Mouse (Mus musculus): ENCODE data around the gene Gm49405. TPM values are rescaled to one million over a fixed set of nuclear protein-coding genes. Genes with fewer than 3 reads are reported as not detected.
"Not testable (repeated sequence)": the region's sequence is repeated elsewhere in the genome, so short reads cannot be mapped to it uniquely, and the experiment has no call there.

The Gm49405 gene
- total RNA-seq, 2 experiments from 2014 or later, result 0.57 to 1.9 TPM

GRCm38 (mm10) chr19:4012432-4013022, 12.1 kb downstream of the Gm49405 start, which contains the start of gene Ndufv1:
Gene Ndufv1, minus strand, starts transcription at chr19:4012806.
- ATAC-seq (replicated peaks; ENCODE audit: poor library complexity), result peak; percentile 96

GRCm38 (mm10) chr19:4013066-4013465, 12.6 kb downstream of the Gm49405 start:
- peak; percentile 10; the same call in 1 of the 2 replicates for ATAC-seq (replicated peaks; ENCODE audit: poor library complexity)

GRCm38 (mm10) chr19:4014802-4015201, 14.4 kb downstream of the Gm49405 start:
- ATAC-seq (replicated peaks; ENCODE audit: poor library complexity), result no peak

GRCm38 (mm10) chr19:4015635-4016034, 15.2 kb downstream of the Gm49405 start:
- ATAC-seq (replicated peaks; ENCODE audit: poor library complexity), result no peak

GRCm38 (mm10) chr19:4017921-4018587, 17.6 kb downstream of the Gm49405 start:
- no peak for ATAC-seq (replicated peaks; ENCODE audit: poor library complexity)

GRCm38 (mm10) chr19:4018743-4019583, 18.5 kb downstream of the Gm49405 start:
- peak; percentile 99 for ATAC-seq (replicated peaks; ENCODE audit: poor library complexity)

GRCm38 (mm10) chr19:4023185-4023584, 22.8 kb downstream of the Gm49405 start:
- ATAC-seq (replicated peaks; ENCODE audit: poor library complexity), result no peak

GRCm38 (mm10) chr19:4027576-4027975, 27.1 kb downstream of the Gm49405 start:
- no peak for ATAC-seq (replicated peaks; ENCODE audit: poor library complexity)

GRCm38 (mm10) chr19:4032668-4033067, 32.2 kb downstream of the Gm49405 start:
- ATAC-seq (replicated peaks; ENCODE audit: poor library complexity), result no peak

- ATAC-seq (replicated peaks; ENCODE audit: poor library complexity), result no peak
Measured at GRCm38 (mm10) chr19:4033298-4033697, 32.9 kb downstream of the Gm49405 start.

GRCm38 (mm10) chr19:4033742-4034141, 33.3 kb downstream of the Gm49405 start:
- ATAC-seq (replicated peaks; ENCODE audit: poor library complexity), result no peak

GRCm38 (mm10) chr19:4036327-4037045, 36.1 kb downstream of the Gm49405 start:
- ATAC-seq (replicated peaks; ENCODE audit: poor library complexity), result no peak

- ATAC-seq (replicated peaks; ENCODE audit: poor library complexity), result not testable (repeated sequence)
Measured at GRCm38 (mm10) chr19:4037154-4037787, 36.8 kb downstream of the Gm49405 start.

- ATAC-seq (replicated peaks; ENCODE audit: poor library complexity), result peak; percentile 99
Measured at GRCm38 (mm10) chr19:4037788-4038232, 37.4 kb downstream of the Gm49405 start, which contains the start of gene Gstp1. Gene Gstp1, minus strand, starts transcription at chr19:4037985.

- ATAC-seq (replicated peaks; ENCODE audit: poor library complexity), result not testable (repeated sequence)
Measured at GRCm38 (mm10) chr19:4040941-4041340, 40.5 kb downstream of the Gm49405 start.

GRCm38 (mm10) chr19:4041500-4041899, 41.1 kb downstream of the Gm49405 start:
- ATAC-seq (replicated peaks; ENCODE audit: poor library complexity), result not testable (repeated sequence)

GRCm38 (mm10) chr19:4042124-4042523, 41.7 kb downstream of the Gm49405 start:
- ATAC-seq (replicated peaks; ENCODE audit: poor library complexity), result no peak

- not testable (repeated sequence) for ATAC-seq (replicated peaks; ENCODE audit: poor library complexity)
Measured at GRCm38 (mm10) chr19:4044109-4044508, 43.7 kb downstream of the Gm49405 start.

- ATAC-seq (replicated peaks; ENCODE audit: poor library complexity), result peak; percentile 74
Measured at GRCm38 (mm10) chr19:4045966-4046865, 45.8 kb downstream of the Gm49405 start, which contains the start of gene Gstp2. Gene Gstp2, minus strand, starts transcription at chr19:4046023.
